Mouse (Mus musculus): ENCODE results near the gene Arhgef38. TPM values are rescaled to one million over a fixed set of nuclear protein-coding genes. Genes with fewer than 3 reads are reported as not detected.
A peak's percentile ranks its signal among the peaks of the same experiment; 100 is the strongest.

Arhgef38 gene
- total and polyA plus RNA-seq, 2 experiments from 2014 or later, result 0.06 to 0.22 TPM

GRCm38 (mm10) chr3:133151629-133152028, 83.1 kb downstream of the Arhgef38 start:
- WGBS, result 64% methylated on average over 6 of the region's 6 CpGs
- no peak for TF ChIP-seq CTCF (IDR thresholded peaks at IDR 0.05)
- no peak for DNase-seq (ENCODE audit: low spot score)

GRCm38 (mm10) chr3:133144511-133145147, 90.1 kb downstream of the Arhgef38 start:
- H3K27ac ChIP-seq (ENCODE audit: low read depth, low read length), result no peak overlapping the region
- WGBS, result 72% methylated on average over 6 of the region's 6 CpGs
- ATAC-seq (ENCODE audit: low FRiP score), result no peak
- DNase-seq (ENCODE audit: low spot score), result peak; percentile 17
- H3K4me3 ChIP-seq (ENCODE audit: low read depth, low read length), result no peak overlapping the region
- H3K36me3 ChIP-seq (ENCODE audit: insufficient read depth, low read length), result no peaks in the 10 kb centered on the region
- no peak for TF ChIP-seq CTCF (IDR thresholded peaks at IDR 0.05)
- no peaks in the 10 kb centered on the region for H3K27me3 ChIP-seq (ENCODE audit: insufficient read depth, low read length)
- H3K9ac ChIP-seq (replicated peaks; ENCODE audit: low read length, poor library complexity, severe bottlenecking), result no peak overlapping the region
- no peaks in the 10 kb centered on the region for H3K4me1 ChIP-seq (ENCODE audit: insufficient read depth, low read length)
- no peaks in the 10 kb centered on the region for H3K9me3 ChIP-seq (ENCODE audit: low read length)
- H3K4me2 ChIP-seq (ENCODE audit: low read depth, low read length, poor library complexity, severe bottlenecking), result no peak overlapping the region

More at GRCm38 (mm10) chr3:133151629-133152028, 83.1 kb downstream of the Arhgef38 start:
- Histone ChIP-seq H3K9ac (replicated peaks; ENCODE audit: low read length, poor library complexity, severe bottlenecking) (no peak overlapping the region), H3K4me1 (ENCODE audit: insufficient read depth, low read length) (no peaks in the 10 kb centered on the region), H3K36me3 (ENCODE audit: insufficient read depth, low read length) (no peaks in the 10 kb centered on the region), H3K27me3 (ENCODE audit: insufficient read depth, low read length) (no peaks in the 10 kb centered on the region), H3K27ac (ENCODE audit: low read depth, low read length) (no peak overlapping the region), H3K9me3 (ENCODE audit: low read length) (no peaks in the 10 kb centered on the region), H3K4me2 (ENCODE audit: low read depth, low read length, poor library complexity, severe bottlenecking) (no peak overlapping the region), H3K4me3 (ENCODE audit: low read depth, low read length) (no peak overlapping the region)
- ATAC-seq (ENCODE audit: low FRiP score), result no peak

GRCm38 (mm10) chr3:133141877-133142276, 92.9 kb downstream of the Arhgef38 start:
- Histone ChIP-seq H3K27ac (ENCODE audit: low read depth, low read length) (no peak overlapping the region), H3K9ac (replicated peaks; ENCODE audit: low read length, poor library complexity, severe bottlenecking) (no peak overlapping the region), H3K36me3 (ENCODE audit: insufficient read depth, low read length) (no peaks in the 10 kb centered on the region), H3K4me3 (ENCODE audit: low read depth, low read length) (no peak overlapping the region), H3K27me3 (ENCODE audit: insufficient read depth, low read length) (no peaks in the 10 kb centered on the region), H3K4me1 (ENCODE audit: insufficient read depth, low read length) (no peaks in the 10 kb centered on the region), H3K4me2 (ENCODE audit: low read depth, low read length, poor library complexity, severe bottlenecking) (no peak overlapping the region), H3K9me3 (ENCODE audit: low read length) (no peaks in the 10 kb centered on the region)
- ATAC-seq (ENCODE audit: low FRiP score), result no peak
- no peak for TF ChIP-seq CTCF (IDR thresholded peaks at IDR 0.05)
- no peak for DNase-seq (ENCODE audit: low spot score)
- WGBS, result 90% methylated on average over 6 of the region's 6 CpGs

- Histone ChIP-seq H3K36me3 (ENCODE audit: insufficient read depth, low read length) (no peaks in the 10 kb centered on the region), H3K27ac (ENCODE audit: low read depth, low read length) (no peak overlapping the region), H3K4me1 (ENCODE audit: insufficient read depth, low read length) (no peaks in the 10 kb centered on the region), H3K27me3 (ENCODE audit: insufficient read depth, low read length) (no peaks in the 10 kb centered on the region), H3K9ac (replicated peaks; ENCODE audit: low read length, poor library complexity, severe bottlenecking) (no peak overlapping the region), H3K9me3 (ENCODE audit: low read length) (no peaks in the 10 kb centered on the region), H3K4me3 (ENCODE audit: low read depth, low read length) (no peak overlapping the region), H3K4me2 (ENCODE audit: low read depth, low read length, poor library complexity, severe bottlenecking) (no peak overlapping the region)
- peak; percentile 16; the same call in 1 of the 2 replicates for ATAC-seq (ENCODE audit: low FRiP score)
- peak; percentile 40 for DNase-seq (ENCODE audit: low spot score)
- WGBS, result 48% methylated on average over 8 of the region's 8 CpGs
- peak; percentile 63 for TF ChIP-seq CTCF (IDR thresholded peaks at IDR 0.05)
These were observed 102.1 kb downstream of the Arhgef38 start for GRCm38 (mm10) chr3:133132611-133133010.

- no peaks in the 10 kb centered on the region for H3K27me3 ChIP-seq (ENCODE audit: insufficient read depth, low read length)
- DNase-seq (ENCODE audit: low spot score), result no peak
- H3K9me3 ChIP-seq (ENCODE audit: low read length), result no peaks in the 10 kb centered on the region
- no peaks in the 10 kb centered on the region for H3K36me3 ChIP-seq (ENCODE audit: insufficient read depth, low read length)
- ATAC-seq (ENCODE audit: low FRiP score), result no peak
- no peak overlapping the region for H3K4me2 ChIP-seq (ENCODE audit: low read depth, low read length, poor library complexity, severe bottlenecking)
- TF ChIP-seq CTCF (IDR thresholded peaks at IDR 0.05), result no peak
- H3K9ac ChIP-seq (replicated peaks; ENCODE audit: low read length, poor library complexity, severe bottlenecking), result no peak overlapping the region
- no peaks in the 10 kb centered on the region for H3K4me1 ChIP-seq (ENCODE audit: insufficient read depth, low read length)
- H3K4me3 ChIP-seq (ENCODE audit: low read depth, low read length), result no peak overlapping the region
- 92% methylated on average over 5 of the region's 5 CpGs for WGBS
- H3K27ac ChIP-seq (ENCODE audit: low read depth, low read length), result no peak overlapping the region
These were observed 103.4 kb downstream of the Arhgef38 start for GRCm38 (mm10) chr3:133131372-133131771.

- Histone ChIP-seq H3K27me3 (ENCODE audit: insufficient read depth, low read length) (no peaks in the 10 kb centered on the region), H3K36me3 (ENCODE audit: insufficient read depth, low read length) (peaks cover 7% of the 10 kb centered on the region), H3K4me3 (ENCODE audit: low read depth, low read length) (no peak overlapping the region), H3K4me1 (ENCODE audit: insufficient read depth, low read length) (no peaks in the 10 kb centered on the region), H3K9me3 (ENCODE audit: low read length) (no peaks in the 10 kb centered on the region), H3K9ac (replicated peaks; ENCODE audit: low read length, poor library complexity, severe bottlenecking) (no peak overlapping the region), H3K4me2 (ENCODE audit: low read depth, low read length, poor library complexity, severe bottlenecking) (no peak overlapping the region), H3K27ac (ENCODE audit: low read depth, low read length) (no peak overlapping the region)
- TF ChIP-seq CTCF (IDR thresholded peaks at IDR 0.05), result no peak
- WGBS, result 57% methylated on average over 1 of the region's 1 CpGs
- DNase-seq (ENCODE audit: low spot score), result no peak
- ATAC-seq (ENCODE audit: low FRiP score), result no peak
These were observed 121.5 kb downstream of the Arhgef38 start for GRCm38 (mm10) chr3:133113281-133113680.
